In genomic region chrX:16619034-16619929, GRCm38 (mm10) we compare ENCODE assay signal across 8 mouse cellular contexts. TPM values are rescaled to one million over a fixed set of nuclear protein-coding genes. Genes with fewer than 3 reads are reported as not detected.
DNase-seq lines count a peak whose midpoint lies in the region; ATAC-seq lines count a peak whose summit lies in the region.

Gene Maoa (plus strand): TSS chrX:16619698.

- H3K4me2 ChIP-seq in intestine, embryonic 14.5 days (ENCODE audit: low read length), result peak within 1 kb of the TSS; percentile 65

- no peaks in the 10 kb centered on the region for H3K9me3 ChIP-seq in intestine, embryonic 14.5 days (ENCODE audit: control insufficient read depth, low read length)

- H3K27ac ChIP-seq in intestine, embryonic 14.5 days (ENCODE audit: low read depth), result peak within 1 kb of the TSS; percentile 77; the same call in 1 of the 2 replicates

- intact Hi-C loops in gastrocnemius, postnatal 36 days (cut with DNase I), result no loop called here

- H3K9ac ChIP-seq in intestine, embryonic 14.5 days (ENCODE audit: low read length), result peak within 1 kb of the TSS; percentile 49

- H3K36me3 ChIP-seq in intestine, embryonic 14.5 days (ENCODE audit: control insufficient read depth, insufficient read depth, low read length), result no peaks in the 10 kb centered on the region

- H3K27me3 ChIP-seq in intestine, embryonic 14.5 days (replicated peaks; ENCODE audit: control insufficient read depth, insufficient read depth, low read length), result no peaks in the 10 kb centered on the region

- H3K4me3 ChIP-seq in intestine, embryonic 14.5 days (ENCODE audit: low read depth, low read length), result peak within 1 kb of the TSS; percentile 43

- ATAC-seq in intestine, embryonic 14.5 days (replicated peaks; ENCODE audit: low FRiP score, low TSS enrichment, low read depth), result peak; percentile 85
- peak; percentile 70 for ATAC-seq in megakaryocyte, adult 5-6 weeks (ENCODE audit: poor library complexity, severe bottlenecking)

- DNase-seq in adrenal gland, postnatal 10 days, result peak; percentile 81
- peak; percentile 87 for DNase-seq in embryo, embryonic 10.5 days (ENCODE audit: low spot score)
- DNase-seq in gastrocnemius, postnatal 36 days, result peak; percentile 34 to 49
- DNase-seq in intestine, embryonic 14.5 days (ENCODE audit: low spot score), result peak; percentile 73
- peak; percentile 53 to 76 for DNase-seq in left cerebral cortex, adult 9 months (ENCODE audit: low spot score in 2 of 2)
- peak; percentile 67 for DNase-seq in right cerebral cortex, postnatal 14 days
- DNase-seq in urinary bladder, postnatal 36 days (ENCODE audit: low spot score in 2 of 2), result peak; percentile 32 to 70

- no peaks in the 10 kb centered on the region for H3K4me1 ChIP-seq in intestine, embryonic 14.5 days (replicated peaks; ENCODE audit: control insufficient read depth, insufficient read depth, low read length)

- 11% methylated on average over 33 of the region's 33 CpGs for WGBS in intestine, embryonic 14.5 days

RNA-seq across cellular contexts. Expression of gene Maoa, which starts in this region (rescaled TPM):
- total RNA-seq in adrenal gland, postnatal 10 days (2021), result 10 to 100 TPM; 22.7 to 35.6 TPM
- 1 to 10 TPM; 3.5 to 3.8 TPM for total RNA-seq in gastrocnemius, postnatal 36 days (2021)
- 14.6 and 15.8 TPM in 2 replicates for polyA plus RNA-seq in intestine, embryonic 14.5 days (2014; fragmentation: Nextera tagmentation; extraction: Ambion mirVana)
- total RNA-seq in megakaryocyte, adult 5-6 weeks (2015), result 1.1 and 1.5 TPM in 2 replicates
- 2.1 TPM in 2 replicates for total RNA-seq in megakaryocyte, adult 5-6 weeks (2017)

Comparison
In these comparisons a context has a peak if more than half of its experiments do, and no peak if none do; other contexts are left out.
1. Peak in every context shown above with its lines: DNase-seq, ATAC-seq, H3K4me3 ChIP-seq and H3K27ac ChIP-seq.
2. RNA of gene Maoa (total RNA-seq): 22.7 to 35.6 TPM in adrenal gland, postnatal 10 days; 3.5 to 3.8 TPM in gastrocnemius, postnatal 36 days and 1.1 to 2.1 TPM in megakaryocyte, adult 5-6 weeks; every median in the first group is over 4 times any median in the second.